Mouse (Mus musculus) cortical plate, adult 2 months (tissue): ENCODE measurements at regions not wholly inside any gene's neighbourhood (a gene's known extent, or its start where the extent isn't known, plus 50 kb on each side); places are given as distances from the start of the nearest gene placed in this dataset.

ENCODE experiments used
- CTCF ChIP-seq: fragments of 200-500 bp; IDR thresholded peaks from 2 replicates; pipeline ENCODE4 v1.5.1; 2011; ENCODE audit warnings: mild to moderate bottlenecking, control low read depth, low read length; ENCODE audit not compliant: insufficient read depth; ENCODE audit errors: extremely low read depth
- POLR2A ChIP-seq: fragments of 200-500 bp; IDR thresholded peaks from 2 replicates; pipeline ENCODE4 v1.6.1; 2011; ENCODE audit warnings: mild to moderate bottlenecking, low read length, control low read depth; ENCODE audit not compliant: insufficient read depth; ENCODE audit errors: extremely low read depth

- TF ChIP-seq CTCF = no peak
- no peak for TF ChIP-seq POLR2A
Observed at GRCm38 (mm10) chr14:15797019-15797418, 358.2 kb upstream of the Lrrc3b start.
